Comparison of ENCODE assay signal across 8 mouse cellular contexts in genomic region chr5:113930648-113931609, GRCm38 (mm10). TPM values are rescaled to one million over a fixed set of nuclear protein-coding genes. Genes with fewer than 3 reads are reported as not detected.
DNase-seq lines count a peak whose midpoint lies in the region; ATAC-seq and TF ChIP-seq lines count a peak whose summit lies in the region.

No protein-coding gene starts in this region.

- no peak for TF ChIP-seq EP300 in heart, postnatal 0 days (IDR thresholded peaks at IDR 0.05; ENCODE audit: low read depth)

- H3K27ac ChIP-seq in forebrain, embryonic 10.5 days: peak overlapping the region; percentile 77
- H3K27ac ChIP-seq in heart, postnatal 0 days (ENCODE audit: low read depth): peak overlapping the region; percentile 81
- peak overlapping the region; percentile 64 for H3K27ac ChIP-seq in macrophage
- peak overlapping the region; percentile 48; the same call in 1 of the 2 replicates for H3K27ac ChIP-seq in stomach, embryonic 14.5 days (ENCODE audit: low read length)
- no peak overlapping the region for H3K27ac ChIP-seq in cerebellum, adult 2 months (ENCODE audit: insufficient read depth, low read length)

- peaks cover 4% of the 10 kb centered on the region; the same call in 1 of the 2 replicates for H3K9me3 ChIP-seq in forebrain, embryonic 10.5 days
- H3K9me3 ChIP-seq in heart, postnatal 0 days (replicated peaks; ENCODE audit: control insufficient read depth, low read length): peaks cover 4% of the 10 kb centered on the region
- no peaks in the 10 kb centered on the region; the same call in 1 of the 2 replicates for H3K9me3 ChIP-seq in stomach, embryonic 14.5 days (ENCODE audit: control insufficient read depth, low read depth, low read length)

- peak overlapping the region; percentile 35 for H3K4me2 ChIP-seq in heart, postnatal 0 days (ENCODE audit: low read depth, low read length)
- H3K4me2 ChIP-seq in stomach, embryonic 14.5 days (replicated peaks; ENCODE audit: low read depth, low read length): no peak overlapping the region

- no peak for TF ChIP-seq CTCF in heart, postnatal 0 days (IDR thresholded peaks at IDR 0.05; ENCODE audit: low read depth)
- no peak for TF ChIP-seq CTCF in cerebellum, adult 2 months (IDR thresholded peaks at IDR 0.05; ENCODE audit: borderline replicate concordance, insufficient read depth, low read depth, low read length)

- H3K27me3 ChIP-seq in forebrain, embryonic 10.5 days (ENCODE audit: poor library complexity, severe bottlenecking): no peaks in the 10 kb centered on the region
- H3K27me3 ChIP-seq in heart, postnatal 0 days (ENCODE audit: control insufficient read depth, insufficient read depth, low read length): no peaks in the 10 kb centered on the region
- H3K27me3 ChIP-seq in stomach, embryonic 14.5 days (ENCODE audit: control insufficient read depth, insufficient read depth, low read length): no peaks in the 10 kb centered on the region
- no peaks in the 10 kb centered on the region for H3K27me3 ChIP-seq in cerebellum, adult 2 months (ENCODE audit: control insufficient read depth, insufficient read depth, low read length)

- WGBS in forebrain, embryonic 10.5 days: 46% methylated on average over 18 of the region's 18 CpGs
- WGBS in heart, postnatal 0 days: 25% methylated on average over 18 of the region's 18 CpGs
- WGBS in macrophage (ENCODE audit: missing documents): 23% methylated on average over 18 of the region's 18 CpGs
- WGBS in stomach, embryonic 14.5 days: 38% methylated on average over 18 of the region's 18 CpGs
- WGBS in cerebellum, adult 2 months: 34% methylated on average over 18 of the region's 18 CpGs

- H3K9ac ChIP-seq in heart, postnatal 0 days (replicated peaks; ENCODE audit: low read depth, low read length): no peak overlapping the region; the same call in 1 of the 2 replicates
- no peak overlapping the region for H3K9ac ChIP-seq in stomach, embryonic 14.5 days (replicated peaks; ENCODE audit: low read depth, low read length)

- ATAC-seq in heart, postnatal 0 days (ENCODE audit: insufficient read depth, low read depth): peak; percentile 81
- ATAC-seq in stomach, embryonic 14.5 days (ENCODE audit: insufficient number of reproducible peaks, insufficient read depth, low FRiP score, low read depth): no peak

- H3K79me2 ChIP-seq in macrophage (ENCODE audit: inconsistent target): no peaks in the 10 kb centered on the region

- no peak for TF ChIP-seq POLR2A in cerebellum, adult 2 months (IDR thresholded peaks at IDR 0.05; ENCODE audit: borderline replicate concordance, insufficient read depth, low read length)

- DNase-seq in 3T3-L1 (ENCODE audit: low read depth, low spot score) (peak; percentile 93), R1 (ENCODE audit: low read depth, low spot score) (peak; percentile 49)
- peak; percentile 70 for DNase-seq in forebrain, embryonic 10.5 days (ENCODE audit: extremely low spot score, low spot score)
- peak; percentile 80 for DNase-seq in heart, postnatal 0 days (ENCODE audit: low spot score)
- peak; percentile 73 for DNase-seq in kidney, postnatal 10 days
- no peak for DNase-seq in cerebellum, adult 2 months

- H3K4me3 ChIP-seq in forebrain, embryonic 10.5 days: peak overlapping the region; percentile 8; the same call in 1 of the 2 replicates
- no peak overlapping the region for H3K4me3 ChIP-seq in heart, postnatal 0 days (ENCODE audit: low read depth, low read length)
- H3K4me3 ChIP-seq in macrophage (ENCODE audit: inconsistent target): no peak overlapping the region
- no peak overlapping the region for H3K4me3 ChIP-seq in stomach, embryonic 14.5 days (ENCODE audit: low read depth, low read length)
- H3K4me3 ChIP-seq in cerebellum, adult 2 months (replicated peaks; ENCODE audit: insufficient read depth, low read depth, low read length): no peak overlapping the region

- peaks cover 30% of the 10 kb centered on the region for H3K4me1 ChIP-seq in forebrain, embryonic 10.5 days
- H3K4me1 ChIP-seq in heart, postnatal 0 days (ENCODE audit: control insufficient read depth, insufficient read depth): no peaks in the 10 kb centered on the region
- H3K4me1 ChIP-seq in stomach, embryonic 14.5 days (ENCODE audit: control insufficient read depth, insufficient read depth, low read length): peaks cover 6% of the 10 kb centered on the region; the same call in 1 of the 2 replicates
- H3K4me1 ChIP-seq in cerebellum, adult 2 months (ENCODE audit: control insufficient read depth, insufficient read depth, low read length): no peaks in the 10 kb centered on the region; the same call in 1 of the 2 replicates

- no peaks in the 10 kb centered on the region for H3K36me3 ChIP-seq in forebrain, embryonic 10.5 days (replicated peaks)
- H3K36me3 ChIP-seq in heart, postnatal 0 days (replicated peaks; ENCODE audit: control insufficient read depth, insufficient read depth, low read length): no peaks in the 10 kb centered on the region
- no peaks in the 10 kb centered on the region for H3K36me3 ChIP-seq in macrophage (ENCODE audit: inconsistent target)
- no peaks in the 10 kb centered on the region for H3K36me3 ChIP-seq in stomach, embryonic 14.5 days (ENCODE audit: control insufficient read depth, insufficient read depth, low read length)

RNA-seq across cellular contexts. Expression of gene Coro1c, which starts 22.4 kb away (rescaled TPM):
- polyA plus RNA-seq in forebrain, embryonic 10.5 days (2016; fragmentation: Nextera tagmentation; extraction: Ambion mirVana): 209 and 210 TPM in 2 replicates
- 78.2 and 93.4 TPM in 2 replicates for total RNA-seq in heart, postnatal 0 days (2014; rRNA removed; ENCODE audit: low replicate concordance)
- polyA plus RNA-seq in heart, postnatal 0 days (2015; fragmentation: Nextera tagmentation; extraction: Ambion mirVana): 40.0 and 46.6 TPM in 2 replicates
- 100 to 1,000 TPM in 17 of 26 experiments, 10 to 100 TPM in 9; 22.3 to 244 (median 133) TPM for total RNA-seq in macrophage (2018; cell fraction: chromatin; rRNA removed)
- total RNA-seq in macrophage (2018; cell fraction: cytosol; rRNA removed): 100 to 1,000 TPM; 158 to 295 (median 208) TPM
- 100 to 1,000 TPM in 21 of 26 experiments, 10 to 100 TPM in 5; 51.2 to 265 (median 156) TPM for total RNA-seq in macrophage (2018; cell fraction: nucleus; rRNA removed)
- polyA plus RNA-seq in macrophage (2018): 171 to 329 TPM (median 266 TPM) in 3 replicates
- 131 and 145 TPM in 2 replicates for polyA plus RNA-seq in stomach, embryonic 14.5 days (2014; fragmentation: Nextera tagmentation; extraction: Ambion mirVana)
- polyA plus RNA-seq in cerebellum, adult 2 months (2012; rRNA removed): 90.2 and 94.1 TPM in 2 replicates

Comparison
In these comparisons a context has a peak if more than half of its experiments do, and no peak if none do; other contexts are left out.
1. DNase-seq: peak in 3T3-L1 (single experiment), R1 (single experiment), forebrain, embryonic 10.5 days (single experiment), heart, postnatal 0 days (single experiment) and kidney, postnatal 10 days (single experiment); none in cerebellum, adult 2 months (0 of 2).